Mouse (Mus musculus): ENCODE measurements around the gene Actr2.

- TF ChIP-seq CTCF (IDR thresholded peaks at IDR 0.05; ENCODE audit: control insufficient read depth, insufficient read depth, insufficient read length) (no peak), MYOG (IDR thresholded peaks at IDR 0.05; ENCODE audit: control insufficient read depth, extremely low read depth, insufficient read length) (no peak), MAX (IDR thresholded peaks at IDR 0.05) (no peak), USF1 (IDR thresholded peaks at IDR 0.05; ENCODE audit: low read depth) (peak; percentile 88), CEBPB (IDR thresholded peaks at IDR 0.05; ENCODE audit: low read depth) (no peak), MYOD1 (IDR thresholded peaks at IDR 0.05; ENCODE audit: control insufficient read depth, insufficient read length, low read depth) (no peak)
Measured at GRCm38 (mm10) chr11:20035343-20035928, 77.3 kb downstream of the Actr2 start.
